Mouse (Mus musculus) adrenal gland, postnatal 25 days (tissue): ENCODE measurements at regions not wholly inside any gene's neighbourhood (a gene's known extent, or its start where the extent isn't known, plus 50 kb on each side); places are given as distances from the start of the nearest gene placed in this dataset.
A peak's percentile ranks its signal among the peaks of the same experiment; 100 is the strongest.
"Not testable (repeated sequence)": the region's sequence is repeated elsewhere in the genome, so short reads cannot be mapped to it uniquely, and the experiment has no call there.

Experiments
- DNase-seq: peaks from one replicate; pipeline ENCODE4 v3.0.0; 2021; ENCODE audit warnings: mixed read lengths

DNA sequence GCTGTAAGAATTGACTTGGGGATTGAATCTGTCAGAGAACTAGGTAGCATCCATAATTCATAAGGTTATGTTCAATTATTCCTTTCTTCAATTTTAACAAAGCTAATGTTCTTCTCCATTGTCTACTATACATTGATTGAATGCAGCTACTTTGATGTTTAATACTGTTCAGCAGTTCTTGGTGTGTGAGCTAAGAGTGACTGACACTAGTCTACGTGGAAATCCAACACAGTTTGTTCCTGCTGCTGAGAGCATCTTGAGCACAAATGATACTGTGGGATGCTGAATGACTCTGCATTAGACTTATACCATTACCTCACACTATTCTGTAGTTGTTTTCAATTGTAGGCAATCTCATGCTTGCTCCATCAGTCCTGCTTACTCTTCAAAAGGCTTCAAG lies 249.4 kb upstream of the Akr1e1 start:
- no peak for DNase-seq

DNA sequence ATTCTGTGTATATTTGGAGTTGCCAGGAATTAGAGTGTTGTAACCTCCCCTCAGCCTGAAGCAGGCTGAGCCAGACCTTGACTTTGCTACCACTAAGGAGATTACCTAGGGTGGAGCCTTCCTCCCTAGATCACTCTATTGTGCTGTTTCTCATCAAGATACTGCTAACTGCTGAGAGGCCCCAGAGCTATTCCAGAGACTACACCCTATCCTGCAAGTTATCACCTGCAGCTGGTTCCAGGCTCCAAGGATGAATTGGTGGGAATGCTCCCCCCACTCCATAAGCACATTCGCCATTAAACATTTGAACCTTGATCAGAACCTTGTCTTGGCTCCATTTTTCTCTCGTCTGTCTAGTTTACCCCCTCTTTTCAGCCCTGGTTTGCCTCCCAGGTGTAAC lies 230.5 kb upstream of the Akr1e1 start:
- not testable (repeated sequence) for DNase-seq

DNA sequence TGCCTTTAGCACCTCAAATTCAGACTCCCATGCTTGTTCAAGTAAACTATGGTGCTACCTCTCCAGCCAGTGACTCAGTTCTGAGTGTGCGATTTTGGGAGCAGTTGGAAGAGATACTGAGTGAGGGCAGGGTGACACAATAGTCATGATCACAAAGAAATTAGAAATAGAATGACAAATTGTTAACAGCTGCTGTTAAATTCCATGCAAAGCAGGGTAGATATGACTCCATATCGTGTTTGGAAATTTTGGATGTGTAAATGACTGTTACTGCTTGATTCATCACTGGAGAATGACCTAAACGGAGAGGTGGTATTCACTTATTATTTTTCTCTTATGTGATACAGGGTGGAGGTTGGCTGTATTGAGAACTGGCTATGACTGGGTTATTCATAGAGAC lies 217.8 kb upstream of the Akr1e1 start:
- DNase-seq, result no peak

DNA sequence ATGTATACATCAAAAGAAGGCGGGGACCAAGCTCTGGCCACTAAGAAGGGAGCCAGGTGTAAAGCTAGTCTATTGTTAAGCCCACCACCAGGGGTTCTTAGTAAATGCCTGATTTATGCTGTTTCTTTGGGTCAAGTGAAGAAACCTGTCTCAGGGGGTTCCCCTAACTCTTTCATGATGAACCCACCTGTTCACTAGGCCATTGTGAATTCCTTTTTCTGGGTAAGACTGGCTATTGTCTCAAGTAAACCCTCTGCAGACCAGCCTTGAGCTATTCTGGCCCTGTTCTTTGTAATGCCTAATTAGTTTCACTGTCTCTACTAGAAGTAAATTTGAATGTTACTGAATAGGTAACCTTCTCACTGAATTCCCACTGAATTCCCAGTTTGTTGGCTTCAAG lies 216.8 kb upstream of the Akr1e1 start:
- DNase-seq, result not testable (repeated sequence)

DNA sequence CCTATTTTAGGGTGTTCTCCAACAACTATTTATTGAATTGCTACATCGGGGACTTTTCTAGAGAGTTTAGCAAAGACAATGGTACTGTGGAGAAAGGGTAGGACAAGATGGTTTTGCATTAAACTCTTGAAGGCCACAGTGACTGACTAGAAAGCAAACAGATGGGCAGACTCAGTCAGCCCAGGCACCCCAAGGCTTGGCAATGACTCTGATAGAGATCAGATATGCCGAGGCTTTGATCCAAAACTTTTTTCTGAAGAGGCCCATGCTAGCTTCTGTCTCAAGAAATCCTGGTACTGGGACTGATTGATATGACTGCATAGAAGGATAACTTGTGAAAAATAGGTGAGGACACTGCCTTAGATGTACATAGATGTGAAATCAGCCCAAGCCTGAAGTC lies 197.9 kb upstream of the Akr1e1 start:
- no peak for DNase-seq

DNA sequence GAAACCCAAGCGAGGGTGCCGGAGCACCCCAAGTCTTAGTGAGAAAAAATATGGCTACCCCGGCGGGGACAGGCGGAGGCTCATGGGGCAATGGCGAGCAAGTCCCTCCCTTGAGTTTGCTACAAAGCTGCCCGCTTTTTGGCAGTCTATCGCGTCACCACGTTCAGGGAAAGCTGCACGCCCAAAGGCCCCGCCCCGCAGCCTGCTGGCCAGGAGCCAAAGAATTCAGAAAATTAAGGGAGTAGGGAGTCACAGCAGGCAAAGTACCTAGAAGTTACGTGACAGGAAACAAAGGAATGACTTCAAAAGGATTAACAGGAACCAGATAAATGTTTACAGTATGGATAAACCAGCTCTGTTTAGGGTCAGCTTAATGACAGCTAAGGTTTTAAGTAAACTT lies 191.7 kb upstream of the Akr1e1 start:
- DNase-seq, result no peak

DNA sequence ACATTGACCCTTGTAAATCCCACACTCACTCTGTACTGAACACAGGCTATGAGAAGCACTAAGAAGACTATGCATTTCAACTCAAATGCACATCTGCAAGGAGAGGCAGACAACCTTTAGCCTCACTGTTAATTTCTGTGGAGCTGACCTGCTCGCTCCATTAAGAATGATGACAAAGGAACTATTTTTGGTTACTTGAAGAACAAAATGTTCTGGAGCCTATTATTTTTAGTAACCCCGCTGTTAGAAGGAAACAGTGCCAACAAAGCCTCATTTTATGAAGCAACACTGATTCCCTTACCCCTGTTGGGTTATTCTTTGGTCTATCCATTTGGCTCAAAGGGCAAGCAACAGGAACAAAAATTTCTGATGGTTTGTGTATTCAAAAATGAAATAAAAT lies 182.2 kb upstream of the Akr1e1 start:
- DNase-seq, result no peak

DNA sequence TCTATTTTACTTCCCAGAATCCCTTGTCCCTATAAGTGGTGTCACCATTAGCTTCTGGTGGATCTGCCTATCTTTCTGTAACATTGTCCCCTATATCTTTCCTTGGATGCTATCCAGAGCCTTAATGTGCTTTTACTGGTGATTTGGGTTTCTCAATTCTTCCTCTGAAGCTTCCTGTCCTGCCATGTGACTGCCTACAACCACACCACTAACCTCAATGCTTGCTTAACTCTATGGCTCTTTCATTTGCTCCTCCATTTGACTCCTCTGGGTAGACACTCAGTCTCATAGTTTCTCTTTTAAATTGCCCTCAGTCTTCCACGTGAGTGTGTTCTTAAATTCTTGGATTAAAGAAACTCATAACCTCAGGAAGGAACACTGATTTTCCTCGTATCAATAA lies 181.4 kb upstream of the Akr1e1 start:
- DNase-seq, result no peak

DNA sequence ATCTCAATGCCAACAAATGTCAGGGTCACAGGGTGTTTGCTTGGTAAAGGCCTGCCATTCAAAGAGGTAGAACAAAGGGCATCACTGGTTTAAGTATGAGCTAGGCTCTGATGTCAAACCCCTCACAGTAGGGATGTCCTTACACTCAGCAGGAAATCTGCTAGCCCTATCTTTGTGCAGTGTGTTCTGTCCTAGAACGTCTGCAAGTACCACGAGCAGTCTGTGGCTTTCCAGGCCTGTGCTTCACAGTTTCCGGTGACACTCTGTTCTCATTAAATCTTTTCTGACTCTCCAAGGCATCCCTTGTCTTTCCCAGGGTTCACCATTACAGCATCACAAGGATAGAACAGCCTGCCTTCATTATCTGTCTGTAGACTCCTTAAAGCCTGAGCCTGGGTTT lies 174.3 kb upstream of the Akr1e1 start:
- DNase-seq, result no peak

DNA sequence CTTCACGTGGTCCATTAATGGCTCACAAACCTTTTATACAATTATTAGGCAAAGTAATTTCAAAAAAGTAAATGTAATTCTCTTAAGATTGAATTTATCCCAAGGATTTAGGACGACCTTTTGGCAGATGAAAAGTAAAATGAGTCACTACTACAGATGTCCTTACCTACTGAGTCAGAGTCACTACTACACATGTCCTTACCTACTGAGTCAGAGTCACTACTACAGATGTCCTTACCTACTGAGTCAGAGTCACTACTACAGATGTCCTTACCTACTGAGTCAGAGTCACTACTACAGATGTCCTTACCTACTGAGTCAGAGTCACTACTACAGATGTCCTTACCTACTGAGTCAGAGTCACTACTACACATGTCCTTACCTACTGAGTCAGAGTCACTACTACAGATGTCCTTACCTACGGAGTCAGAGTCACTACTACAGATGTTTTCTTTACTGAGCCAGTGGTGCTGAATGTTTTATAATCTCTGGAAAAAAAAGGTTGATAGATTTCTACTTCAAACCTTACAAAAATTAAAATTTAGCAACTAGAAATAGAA lies 169.4 kb upstream of the Akr1e1 start:
- DNase-seq, result not testable (repeated sequence)

DNA sequence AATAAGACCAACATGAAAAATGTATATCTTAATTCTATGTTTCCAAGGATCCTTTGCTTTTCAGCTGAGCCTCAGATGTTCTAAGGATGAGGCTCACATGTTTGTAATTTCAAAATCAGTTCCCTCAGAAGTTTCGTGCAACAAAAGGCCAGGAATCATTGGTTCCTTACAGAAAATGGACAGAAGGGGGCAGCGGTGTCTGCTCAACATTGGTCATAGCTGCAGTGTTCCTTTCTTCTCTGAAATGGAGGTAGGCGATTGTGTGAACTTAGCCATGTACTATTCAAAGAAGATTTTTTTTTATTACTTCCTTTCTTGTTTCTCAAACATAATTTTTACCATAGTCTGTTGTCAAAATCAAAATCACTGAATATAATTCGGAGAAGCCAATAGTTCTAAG lies 167.9 kb upstream of the Akr1e1 start:
- DNase-seq, result peak; percentile 56

DNA sequence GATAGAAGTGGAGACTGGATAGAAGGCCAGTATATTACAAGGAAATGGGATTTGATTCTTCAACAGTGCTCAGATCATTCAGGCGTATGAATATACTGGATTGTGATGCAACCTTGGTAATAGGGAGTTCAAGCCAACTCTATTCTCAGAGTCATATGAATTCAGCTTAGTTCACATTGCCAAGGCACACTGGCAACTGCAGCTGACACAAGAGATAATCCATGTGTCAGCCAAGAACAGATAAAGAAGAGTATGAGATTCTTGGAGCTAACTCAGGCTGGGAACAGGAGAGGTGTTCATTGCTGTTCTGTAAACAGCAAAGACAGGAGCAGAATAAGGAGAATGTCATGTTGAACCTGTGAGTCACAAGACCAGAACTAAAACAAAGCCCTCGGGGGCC lies 163.3 kb upstream of the Akr1e1 start:
- no peak for DNase-seq

DNA sequence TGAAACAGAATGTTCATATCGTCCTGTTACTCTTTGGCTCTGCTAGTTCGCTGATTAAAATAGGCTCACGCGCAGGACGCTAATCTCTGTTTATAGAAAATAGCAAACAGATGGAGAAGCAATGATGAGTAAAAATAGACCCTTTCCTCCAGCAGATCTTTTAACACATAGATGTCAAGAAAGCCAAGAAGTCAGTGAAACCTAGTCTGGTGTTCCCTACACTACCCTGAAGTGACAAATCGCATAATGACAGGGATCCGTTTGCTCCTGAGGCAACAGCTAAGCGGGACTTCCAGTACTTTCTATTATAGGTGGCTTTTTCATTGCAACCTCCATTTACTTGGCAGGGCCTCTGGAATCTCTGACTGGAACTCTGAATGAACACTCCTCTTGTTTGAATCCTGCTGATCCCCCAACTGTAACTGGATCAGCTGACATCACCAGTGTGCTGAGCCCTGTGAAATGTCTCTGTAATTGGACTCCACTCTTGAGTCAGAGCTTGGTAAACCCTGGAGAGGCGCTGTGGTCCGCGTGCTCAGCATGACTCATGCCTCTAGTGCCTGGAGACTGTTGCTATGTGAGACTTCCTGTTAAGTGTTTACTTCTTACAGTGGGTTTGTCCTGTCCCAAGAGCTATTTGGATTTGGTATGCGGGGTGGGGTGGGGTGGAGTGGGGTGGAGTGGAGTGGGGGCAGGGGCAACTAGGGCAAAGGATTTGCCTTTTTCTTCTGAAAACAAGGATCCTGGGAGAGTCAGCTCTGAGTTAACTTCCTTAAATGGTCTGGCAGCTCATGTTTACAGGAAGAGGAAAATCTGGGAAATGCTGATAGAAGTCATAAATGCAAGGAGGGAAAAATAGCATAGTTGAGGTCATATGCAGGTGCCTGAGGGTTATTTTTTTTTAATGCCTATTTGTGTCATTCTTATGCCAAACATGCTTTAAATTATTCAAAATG lies 162.4 kb upstream of the Akr1e1 start:
- DNase-seq, result peak; percentile 59

DNA sequence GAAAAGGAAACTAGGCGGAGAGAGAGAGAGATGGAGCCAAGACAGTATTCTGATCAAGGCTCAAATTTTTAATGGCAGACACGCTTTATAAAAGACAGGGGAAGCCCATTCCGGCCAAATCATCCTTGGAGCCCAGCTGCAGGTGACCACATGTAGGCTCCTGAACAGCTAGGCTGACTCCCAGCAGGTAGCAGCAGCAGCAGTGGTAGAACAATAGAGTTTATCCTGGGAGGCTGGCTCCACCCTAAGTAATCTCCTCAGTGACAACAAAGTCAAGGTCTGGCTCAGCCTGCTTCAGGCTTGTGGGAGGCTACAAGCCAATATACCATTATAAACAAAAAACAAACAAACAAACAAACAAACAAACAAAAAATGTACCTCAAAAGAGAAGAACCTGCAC lies 151.0 kb upstream of the Akr1e1 start:
- no peak for DNase-seq

DNA sequence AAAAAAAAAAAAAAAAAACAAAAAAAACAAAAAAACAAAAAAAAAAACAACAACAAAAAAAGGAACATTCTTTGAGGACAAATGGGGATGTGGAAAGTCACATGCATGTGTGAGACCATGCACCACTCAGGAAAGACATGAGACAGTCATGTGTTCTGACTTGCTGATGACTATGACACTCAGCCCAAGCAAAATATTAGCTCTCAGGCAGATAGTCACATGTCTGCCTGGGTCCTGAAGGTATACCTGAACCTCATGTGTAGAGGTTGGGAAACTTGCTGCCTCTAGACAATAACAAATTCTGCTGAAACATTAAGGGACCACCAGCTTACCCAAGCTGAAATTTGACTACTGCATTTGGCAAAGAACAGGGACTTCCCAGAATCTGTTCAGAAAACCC lies 147.6 kb upstream of the Akr1e1 start:
- DNase-seq, result no peak

DNA sequence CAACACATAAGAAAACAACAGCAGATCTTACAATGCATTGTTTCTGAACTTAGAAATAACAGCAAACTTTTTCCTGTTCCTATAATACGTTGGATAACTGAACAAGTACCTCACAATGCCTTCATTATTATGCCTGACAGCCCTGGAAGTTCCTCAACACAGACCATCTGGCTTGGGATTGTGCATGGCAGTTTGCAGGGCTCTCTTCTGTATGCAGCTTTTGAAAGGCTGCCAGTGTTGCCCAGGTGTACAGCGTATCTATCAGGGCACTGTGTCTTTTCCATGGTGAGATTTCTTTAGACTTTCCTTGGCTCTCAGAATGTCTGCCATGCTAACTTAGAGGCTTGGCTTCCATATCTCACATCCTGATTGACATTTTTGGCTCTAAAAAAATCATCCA lies 134.0 kb upstream of the Akr1e1 start:
- no peak for DNase-seq

DNA sequence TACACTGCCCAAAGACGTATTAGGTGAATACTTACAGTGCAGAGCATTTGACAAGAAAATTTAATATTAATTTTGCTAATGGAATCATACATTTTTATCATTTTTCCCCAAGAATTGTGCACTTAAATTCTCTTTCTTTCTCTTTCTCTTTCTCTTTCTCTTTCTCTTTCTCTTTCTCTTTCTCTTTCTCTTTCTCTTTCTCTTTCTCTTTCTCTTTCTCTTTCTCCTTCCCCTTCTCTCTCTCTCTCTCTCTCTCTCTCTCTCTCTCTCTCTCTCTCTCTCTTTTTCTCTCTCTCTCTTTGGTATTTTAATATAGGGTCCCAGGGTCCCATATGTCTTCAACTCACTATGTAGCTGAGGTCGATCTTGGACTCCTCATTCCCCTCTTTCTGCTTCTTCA lies 107.3 kb upstream of the Akr1e1 start:
- DNase-seq, result not testable (repeated sequence)

DNA sequence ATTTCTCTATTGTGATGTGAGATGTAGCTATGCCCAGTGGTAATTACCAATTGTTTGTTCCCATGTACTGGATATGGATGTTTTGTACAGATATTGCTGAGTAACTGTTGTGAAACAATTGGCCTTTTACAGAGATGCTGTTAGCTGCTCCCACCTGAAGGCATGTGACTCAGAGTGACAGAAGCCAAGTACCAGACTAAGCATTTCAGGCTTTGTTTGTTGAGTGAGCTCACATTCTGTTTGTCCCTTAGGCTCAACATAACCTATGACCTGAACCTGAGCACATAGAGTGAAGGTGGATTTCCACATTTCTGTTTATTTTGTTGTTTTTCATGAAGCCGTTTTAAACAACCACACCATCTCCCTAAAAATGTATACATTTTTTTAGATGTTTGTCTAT lies 105.8 kb upstream of the Akr1e1 start:
- DNase-seq, result no peak

DNA sequence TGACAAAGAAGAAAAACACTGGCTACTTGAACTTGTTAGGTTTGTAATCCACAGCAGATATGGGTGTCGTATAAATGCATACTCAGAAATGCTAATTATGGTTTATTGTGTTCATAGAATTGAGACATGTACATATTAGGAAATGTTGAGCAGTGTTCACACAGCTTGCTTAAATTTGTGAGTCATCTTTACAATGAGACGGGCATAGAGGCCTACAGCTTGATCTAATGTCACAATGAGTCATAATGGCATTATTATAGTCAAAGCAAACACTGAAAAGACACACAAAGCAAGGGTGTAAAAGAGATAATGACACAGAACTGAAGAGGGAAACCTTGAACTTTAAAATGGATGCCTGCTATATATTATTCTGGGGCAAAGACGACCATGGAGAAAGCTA lies 103.7 kb upstream of the Akr1e1 start:
- no peak for DNase-seq

DNA sequence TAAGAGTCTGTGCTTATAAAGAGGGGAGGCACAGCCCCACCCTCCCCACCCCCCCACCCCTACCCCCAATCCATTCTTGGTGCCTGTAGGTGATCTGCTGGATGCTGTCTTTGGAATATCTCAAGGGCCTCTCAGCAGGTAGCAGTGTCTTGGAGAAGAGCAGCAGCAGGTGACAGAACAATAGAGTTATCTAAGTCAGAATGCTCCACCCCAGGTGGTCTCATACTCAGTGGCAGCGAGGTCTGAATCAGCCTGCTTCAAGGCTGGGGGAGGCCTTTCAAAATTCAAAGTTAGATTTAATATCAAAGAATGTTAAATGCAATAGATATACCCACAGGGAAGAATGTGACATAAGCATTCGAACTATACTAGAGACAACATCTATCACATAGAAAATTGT lies 90.6 kb upstream of the Akr1e1 start:
- DNase-seq, result not testable (repeated sequence)

DNA sequence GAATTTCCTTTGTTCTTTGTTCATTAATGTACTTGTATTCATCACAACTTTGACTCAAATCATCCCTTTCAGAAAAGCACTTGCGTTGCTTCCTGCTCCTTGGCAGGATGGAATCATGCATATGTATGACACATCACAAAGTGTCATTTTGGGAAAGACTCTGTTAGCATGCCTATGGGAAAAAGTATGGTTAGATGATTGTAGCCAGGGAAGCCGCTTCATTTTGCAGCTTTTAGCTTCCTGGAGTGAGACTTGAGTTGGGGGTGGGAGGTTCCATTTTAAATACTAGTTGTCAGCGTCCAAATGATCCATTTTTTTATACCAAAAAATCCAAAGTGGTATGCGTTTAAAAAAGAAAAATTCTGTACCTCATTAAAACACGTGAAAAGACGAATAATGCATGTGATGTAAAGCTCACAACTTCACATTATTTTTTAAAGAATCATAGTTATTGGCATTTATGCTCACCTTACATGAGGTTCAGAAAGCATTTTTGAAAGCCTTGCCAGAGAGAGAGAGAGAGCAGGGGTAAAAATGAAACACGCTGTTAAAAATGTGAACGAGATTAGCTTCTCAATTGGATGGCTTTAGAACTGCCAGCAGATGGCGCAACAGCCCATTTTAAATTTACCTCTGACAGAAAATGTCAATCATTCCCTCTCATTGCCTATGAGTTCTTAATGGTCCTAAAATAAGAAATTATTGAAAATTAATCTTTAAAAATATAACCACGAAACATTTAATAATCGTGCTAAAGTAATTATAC lies 57.6 kb upstream of the Akr1e1 start:
- peak; percentile 44 for DNase-seq

DNA sequence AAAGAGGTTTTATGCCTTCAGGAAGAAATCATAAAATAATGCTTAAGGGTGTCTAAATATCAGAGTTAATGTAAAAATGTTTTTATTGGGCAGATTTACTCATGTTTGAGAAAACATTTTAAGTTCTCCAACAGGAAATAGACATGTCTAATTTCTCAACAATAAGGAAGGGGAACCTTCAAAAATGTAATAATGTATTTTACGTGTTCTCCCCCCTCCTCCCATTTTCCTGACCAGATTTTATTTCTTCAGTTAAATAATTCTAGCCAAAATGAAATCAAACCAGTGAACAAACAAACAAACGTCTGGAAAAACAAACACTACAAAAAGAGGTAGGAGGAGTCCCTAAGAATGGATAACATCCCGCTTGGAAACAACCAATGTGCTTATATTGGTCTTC lies 54.4 kb upstream of the Akr1e1 start:
- DNase-seq, result no peak

DNA sequence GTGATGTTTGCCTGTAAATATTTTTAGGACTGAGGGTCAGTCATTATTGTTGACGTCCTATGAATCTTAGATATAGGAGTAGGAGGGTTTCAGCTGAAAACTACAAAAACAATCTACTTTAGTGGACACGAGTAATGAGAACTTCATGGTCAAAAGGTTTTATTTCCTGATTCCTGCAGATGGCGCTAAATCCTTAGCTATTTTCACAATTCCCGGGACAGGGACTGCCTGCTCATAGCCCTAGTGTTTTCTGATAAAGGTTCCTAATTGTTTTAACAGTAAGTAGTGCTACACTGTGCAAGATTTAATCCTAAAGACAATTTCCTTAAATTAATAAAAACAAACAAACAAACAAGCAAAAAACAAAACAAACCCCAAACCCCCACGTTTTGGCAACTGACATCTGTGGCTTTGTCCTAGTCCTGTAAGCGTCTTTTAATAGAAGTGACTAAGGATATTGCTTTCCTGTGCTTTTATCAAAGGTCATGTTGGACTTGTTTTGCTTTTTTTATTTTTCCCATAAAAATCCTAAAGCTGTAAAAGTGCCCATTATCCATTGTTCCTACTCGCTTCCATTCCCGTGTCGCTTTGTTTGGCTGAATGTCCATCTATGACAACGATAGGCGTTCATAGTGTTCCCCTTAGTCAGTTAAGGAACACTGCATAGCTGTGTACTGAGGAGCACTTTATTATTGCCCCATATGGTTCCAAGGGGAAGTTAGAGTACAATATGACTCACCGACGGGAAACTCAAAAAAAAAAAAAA lies 53.5 kb upstream of the Akr1e1 start:
- DNase-seq, result no peak
